Mouse (Mus musculus) left cerebral cortex, adult 8-10 months (tissue): Measurements from ENCODE around the gene Grk3. TPM values are rescaled to one million over a fixed set of nuclear protein-coding genes. Genes with fewer than 3 reads are reported as not detected.

Experiments
- DNase-seq, 2 experiments: peaks; one replicate each; pipeline ENCODE4 v3.0.0; 2022; ENCODE audit warnings: low spot score in 2 of 2
- total RNA-seq, 4 experiments: library from RNA; stranded (reverse); gene quantifications; 2 replicates each; pipeline ENCODE4 v1.2.4; 2022

Grk3 gene
- total RNA-seq, 4 experiments from 2014 or later = 72.3 to 87.3 (median 75.4) TPM

DNA sequence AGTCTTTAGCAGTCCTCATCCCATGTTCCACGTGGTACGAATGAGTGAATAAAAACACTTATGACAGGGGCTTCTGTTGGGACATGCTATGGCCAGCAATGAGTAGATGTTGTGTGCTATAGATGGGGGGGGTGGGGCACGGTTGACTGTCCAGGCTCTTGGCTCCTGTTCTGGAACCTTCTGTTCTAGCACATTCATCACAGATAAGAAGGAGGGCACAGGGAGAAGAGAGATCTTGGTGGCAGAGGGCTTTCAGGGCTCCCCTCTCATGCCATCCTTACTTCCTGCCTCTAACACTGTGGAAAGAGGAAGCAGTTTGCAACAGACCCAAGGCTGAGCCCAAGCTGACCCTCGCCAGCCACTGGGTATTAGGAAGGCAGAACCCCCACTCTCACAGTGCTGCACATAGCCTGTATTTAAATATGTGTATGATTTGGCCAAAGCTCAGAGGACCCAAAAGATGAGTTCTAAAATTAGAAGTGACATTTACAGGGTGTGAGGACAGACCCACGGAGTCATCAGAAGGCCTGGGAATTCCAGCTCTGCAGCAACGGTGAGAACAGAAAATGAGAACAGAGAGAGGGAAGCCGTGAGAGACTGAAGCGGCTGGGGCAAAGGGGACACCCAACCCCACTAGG is 6.3 kb downstream of the Grk3 start:
- no peak for DNase-seq

DNA sequence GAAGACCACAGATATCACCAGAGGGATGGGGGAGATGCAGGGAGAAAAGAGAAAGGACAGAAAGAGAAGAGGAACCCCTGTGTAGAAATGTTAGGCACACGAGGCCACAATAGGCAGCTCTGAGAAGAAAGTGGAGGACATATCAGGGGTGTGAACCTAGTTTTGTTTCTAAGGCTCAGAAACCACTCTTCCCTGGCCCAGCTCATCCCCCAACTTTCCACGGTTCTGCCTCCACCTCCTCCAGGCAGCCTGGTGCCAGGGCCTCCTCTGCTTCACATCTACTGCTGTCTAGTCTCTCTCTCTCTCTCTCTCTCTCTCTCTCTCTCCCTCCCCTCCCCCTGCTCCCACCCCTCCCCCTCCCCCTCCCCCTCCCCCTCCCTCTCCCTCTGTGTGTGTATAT is 7.1 kb downstream of the Grk3 start:
- DNase-seq = no peak

DNA sequence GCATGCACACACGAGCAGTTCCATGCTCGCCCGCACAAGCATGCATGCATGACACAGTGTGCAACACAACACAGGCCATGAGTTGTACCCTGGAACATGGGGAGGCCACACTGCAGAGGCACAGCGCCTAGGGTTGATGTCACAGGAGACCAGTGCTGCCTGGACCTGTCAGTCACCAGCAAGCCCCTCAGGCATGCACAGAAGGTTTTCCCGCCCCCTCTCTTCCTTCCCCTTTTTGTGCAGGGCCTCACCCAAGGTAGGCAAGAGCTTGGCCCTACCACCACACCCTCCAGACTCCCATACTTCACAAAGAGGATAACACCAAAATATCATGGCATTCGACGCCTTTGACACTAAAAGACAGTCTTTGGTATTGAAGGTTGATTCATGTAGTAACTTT is 8.6 kb downstream of the Grk3 start:
- no peak for DNase-seq

DNA sequence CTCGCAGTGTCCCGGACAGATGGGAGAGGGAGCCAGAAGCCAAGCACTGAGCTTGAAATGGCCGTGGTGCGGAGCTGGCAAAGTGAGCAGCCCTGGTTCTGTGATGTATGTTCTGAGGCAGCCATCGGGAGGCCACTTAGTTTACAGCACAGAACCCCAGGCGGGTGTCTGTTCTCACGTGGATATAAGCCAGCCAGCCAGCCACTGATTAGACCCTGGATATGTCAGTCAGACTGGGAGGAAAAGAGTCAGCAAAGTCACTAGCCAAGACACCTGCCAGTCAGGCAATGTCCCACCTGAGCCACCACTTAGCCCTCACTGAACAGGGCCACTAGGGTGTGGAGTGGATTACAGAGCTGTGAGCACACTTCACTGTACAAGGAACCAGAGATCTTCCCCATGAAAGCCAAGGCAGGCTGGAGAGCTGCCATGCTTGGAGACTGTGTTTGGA is 9.6 kb downstream of the Grk3 start:
- DNase-seq = no peak

DNA sequence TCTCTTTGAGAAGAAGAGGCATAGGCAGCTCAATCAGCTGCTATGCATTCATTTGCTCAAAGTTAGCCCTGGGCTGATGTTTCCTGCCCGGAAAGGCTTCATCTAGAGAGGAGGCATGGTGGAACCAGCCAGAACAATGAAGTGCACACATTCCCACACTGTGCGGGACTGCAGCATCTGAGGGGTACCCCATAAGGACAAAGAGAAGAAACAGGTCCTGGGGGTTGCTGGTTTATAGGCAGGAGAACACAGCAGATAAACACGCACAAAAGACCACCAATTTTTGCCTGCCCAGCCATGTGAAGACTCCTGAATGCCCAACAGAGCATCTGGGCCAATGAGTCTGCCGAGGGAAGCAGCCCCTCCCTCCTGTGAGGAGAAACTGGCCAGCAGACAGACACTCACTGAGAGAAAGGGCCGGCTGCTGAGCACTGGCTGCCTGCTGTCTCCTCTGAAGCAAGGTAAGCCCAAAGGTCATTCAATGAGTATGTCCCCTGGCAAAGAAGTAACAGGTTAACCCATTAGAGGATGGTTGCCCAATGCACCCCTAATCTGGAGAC is 12.7 kb downstream of the Grk3 start:
- no peak for DNase-seq

DNA sequence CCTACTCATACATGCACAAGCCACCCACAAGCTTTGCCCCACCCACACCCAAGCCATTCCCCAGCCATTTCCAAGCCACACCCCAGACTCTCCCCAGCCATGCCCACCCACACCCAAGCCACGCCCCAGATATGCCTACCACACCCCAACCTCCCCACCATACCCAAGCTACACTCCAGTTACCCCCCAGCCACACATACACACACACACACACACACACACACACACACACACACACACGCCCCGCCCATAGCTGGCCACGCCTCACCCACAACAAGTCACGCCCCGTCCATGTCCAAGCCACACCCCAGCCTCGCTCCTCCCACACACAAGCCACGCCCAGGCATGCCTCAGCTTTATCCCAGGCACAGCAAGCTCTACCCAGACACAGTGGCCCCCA is 16.4 kb downstream of the Grk3 start:
- DNase-seq = no peak

DNA sequence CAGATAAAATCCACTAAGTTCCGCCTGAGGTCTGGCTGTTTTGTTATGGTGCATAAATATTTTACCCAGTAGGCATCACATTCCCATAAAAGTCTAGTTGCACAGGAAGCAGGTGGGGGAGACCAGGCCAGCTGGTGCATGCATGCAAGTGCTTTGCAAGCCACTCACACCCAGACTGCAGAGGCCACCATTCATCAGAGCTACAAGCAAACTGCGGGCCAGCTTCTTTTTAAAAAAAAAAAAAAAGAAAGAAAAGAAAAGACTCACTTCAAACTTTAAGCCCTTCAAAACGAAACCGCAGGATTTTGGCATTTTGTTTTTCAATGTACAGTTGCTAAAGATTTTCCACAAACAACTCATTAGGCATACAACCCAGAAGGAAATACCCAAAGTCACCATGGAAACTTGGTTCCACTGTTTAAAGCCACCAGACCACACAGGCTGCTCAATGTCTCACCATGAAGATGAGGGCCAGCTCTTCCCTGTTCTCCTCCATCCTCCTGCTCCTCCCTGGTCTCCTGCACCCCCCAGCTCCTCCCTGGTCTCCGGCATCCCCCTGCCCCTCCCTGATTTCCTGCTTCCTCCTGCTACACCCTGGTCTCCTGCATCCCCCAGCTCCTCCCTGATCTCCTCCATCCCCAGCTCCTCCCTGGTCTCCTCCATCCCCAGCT is 17.9 kb downstream of the Grk3 start:
- no peak for DNase-seq

DNA sequence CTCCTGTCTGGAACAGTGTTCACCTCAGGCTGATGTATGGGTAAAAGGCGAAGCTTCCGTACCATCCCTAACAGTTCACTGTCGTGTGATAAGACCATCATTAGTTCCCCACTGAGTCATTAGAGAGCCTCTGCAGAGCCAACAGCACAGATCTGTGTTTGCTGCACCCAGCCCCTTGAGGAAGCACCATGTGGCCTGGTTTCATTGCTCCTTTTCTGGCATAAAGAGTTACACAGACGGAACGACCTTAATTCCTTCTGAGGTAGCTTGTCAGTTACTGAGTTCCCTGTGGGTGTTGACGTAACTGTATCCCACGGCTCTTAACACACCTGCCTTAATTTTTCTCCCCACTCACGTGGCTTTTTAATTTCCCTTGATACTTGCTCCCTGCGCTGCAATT is 24.3 kb downstream of the Grk3 start:
- DNase-seq = no peak

DNA sequence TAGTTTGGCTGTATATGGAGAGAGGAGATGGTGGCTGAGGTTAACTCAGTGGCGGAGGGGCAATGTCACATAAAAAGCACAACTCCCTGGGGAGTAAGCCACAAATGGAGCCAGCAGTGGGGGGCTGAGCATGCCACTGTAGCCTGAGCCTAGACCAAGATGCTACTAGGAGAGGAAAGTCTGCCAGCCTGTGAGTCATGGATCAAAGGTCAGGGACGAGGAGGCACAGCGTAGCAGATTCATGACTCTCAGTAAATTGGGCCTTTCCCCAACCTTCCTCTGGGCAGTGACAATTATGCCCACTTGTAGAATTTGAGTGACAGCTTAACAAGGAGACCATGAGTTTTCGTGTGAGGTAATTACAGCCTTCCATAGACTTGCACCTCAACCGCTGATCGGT is 33.7 kb downstream of the Grk3 start:
- DNase-seq = no peak

DNA sequence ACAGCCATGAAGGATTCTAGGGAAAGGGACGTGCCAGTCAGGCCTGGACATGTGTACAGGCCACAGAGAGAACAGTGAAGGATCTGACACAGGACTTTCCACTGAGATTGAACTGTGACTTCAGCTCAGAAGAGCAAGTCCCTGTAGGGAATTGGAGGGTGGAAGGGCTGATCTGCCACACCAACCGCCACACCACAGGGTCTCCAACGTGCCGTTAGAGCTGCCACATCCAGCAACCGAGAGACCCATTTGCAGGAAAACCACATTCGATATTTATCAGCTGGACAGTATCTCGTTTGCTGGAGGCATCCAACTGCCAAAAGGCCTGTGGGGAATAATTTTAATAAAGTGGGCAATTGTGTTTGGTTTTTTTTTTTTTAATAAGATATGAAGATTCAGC is 35.9 kb downstream of the Grk3 start:
- DNase-seq = no peak

DNA sequence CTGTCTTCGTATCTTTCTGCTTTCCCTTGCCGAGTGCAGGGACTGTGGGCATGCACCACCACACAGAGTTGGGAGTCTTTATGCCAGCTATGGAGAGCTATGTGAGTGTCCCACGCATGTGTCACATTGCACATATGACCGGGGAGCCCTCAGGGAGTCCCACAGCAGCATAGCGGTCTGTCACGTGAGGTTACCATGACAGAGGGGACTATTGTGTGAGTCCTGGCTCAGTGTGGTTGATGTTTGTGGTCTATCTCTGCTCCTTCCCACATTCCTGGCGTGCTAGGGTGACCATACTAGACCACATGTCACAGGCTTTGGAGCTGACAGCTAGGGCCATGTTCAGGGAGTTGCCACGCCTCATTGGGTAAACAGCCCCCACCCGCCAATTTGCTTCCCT is 36.4 kb downstream of the Grk3 start:
- no peak for DNase-seq

DNA sequence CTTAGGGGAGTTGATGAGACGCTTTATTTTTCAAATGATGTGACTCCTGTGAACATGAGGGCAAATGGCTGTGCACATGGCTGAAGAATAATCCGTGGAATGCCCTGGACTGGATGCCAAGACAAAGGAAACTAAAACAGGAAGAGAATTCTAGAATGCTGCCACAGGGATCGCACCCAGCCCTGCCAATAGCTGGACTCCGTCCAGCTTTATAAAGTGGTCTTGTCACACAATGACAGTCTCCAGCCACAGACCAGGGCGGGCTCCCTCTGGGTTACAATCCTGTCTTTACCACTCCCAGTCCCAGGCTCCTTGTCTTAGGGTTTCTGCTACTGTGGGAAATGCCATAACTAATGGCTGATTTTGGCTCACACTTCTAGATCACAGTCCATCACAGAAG is 38.5 kb downstream of the Grk3 start:
- no peak for DNase-seq

DNA sequence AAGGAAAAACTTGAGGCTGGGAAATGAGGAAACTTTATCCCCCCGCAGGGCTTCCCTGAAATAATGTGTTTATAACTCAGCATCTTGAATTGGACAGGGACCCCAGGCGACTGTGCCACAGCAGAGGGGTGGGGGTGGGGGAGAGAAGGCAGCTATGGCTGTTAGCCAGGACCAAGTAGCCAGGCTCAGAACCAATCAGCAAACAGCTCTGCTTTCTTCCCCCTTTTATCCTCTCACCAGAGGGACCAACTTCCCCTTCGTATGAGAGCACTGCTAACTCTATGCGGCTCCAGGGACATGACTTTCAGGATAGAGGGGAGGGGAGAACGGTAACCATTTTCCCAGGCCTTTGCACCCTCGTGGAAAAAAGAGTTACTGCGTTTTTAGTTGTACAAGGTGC is 42.0 kb downstream of the Grk3 start:
- no peak for DNase-seq

DNA sequence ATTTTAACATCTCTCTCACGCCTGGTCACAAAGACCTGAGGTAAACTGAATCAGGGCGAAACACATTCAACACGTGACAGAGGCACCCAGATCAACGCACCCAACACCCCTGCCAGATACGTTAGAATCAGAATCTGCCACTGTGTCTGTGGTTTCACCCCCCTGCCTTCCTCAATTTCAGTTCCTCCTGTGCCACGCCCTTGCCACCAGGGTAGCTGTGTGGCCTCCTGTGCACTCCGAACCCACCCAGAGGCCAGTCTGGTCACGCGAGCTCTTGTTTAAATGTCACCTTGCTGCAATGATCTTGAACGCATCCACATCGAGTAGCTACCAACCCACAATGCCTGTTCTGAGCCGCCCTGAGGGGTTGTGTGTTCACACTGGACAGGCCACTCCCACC is 43.3 kb downstream of the Grk3 start:
- no peak for DNase-seq

DNA sequence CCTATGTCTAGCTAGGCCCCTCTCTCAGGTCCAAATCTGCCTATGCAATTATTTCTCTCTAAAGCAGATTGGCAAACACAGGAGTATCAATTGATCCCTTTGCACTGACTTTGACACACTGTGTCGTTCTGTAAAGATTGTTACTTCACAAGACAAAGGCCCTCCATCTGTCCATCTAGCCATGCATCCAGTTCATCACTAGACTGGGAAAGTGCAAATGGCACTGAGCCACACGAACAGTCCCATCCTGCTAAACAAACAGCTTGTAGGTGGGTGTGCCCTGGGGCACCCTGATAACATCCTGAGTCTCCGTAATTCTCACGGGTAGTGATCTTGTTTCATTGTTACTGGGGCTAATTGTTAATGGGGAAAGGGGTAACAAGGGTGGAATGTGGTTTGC is 52.1 kb downstream of the Grk3 start:
- no peak for DNase-seq

DNA sequence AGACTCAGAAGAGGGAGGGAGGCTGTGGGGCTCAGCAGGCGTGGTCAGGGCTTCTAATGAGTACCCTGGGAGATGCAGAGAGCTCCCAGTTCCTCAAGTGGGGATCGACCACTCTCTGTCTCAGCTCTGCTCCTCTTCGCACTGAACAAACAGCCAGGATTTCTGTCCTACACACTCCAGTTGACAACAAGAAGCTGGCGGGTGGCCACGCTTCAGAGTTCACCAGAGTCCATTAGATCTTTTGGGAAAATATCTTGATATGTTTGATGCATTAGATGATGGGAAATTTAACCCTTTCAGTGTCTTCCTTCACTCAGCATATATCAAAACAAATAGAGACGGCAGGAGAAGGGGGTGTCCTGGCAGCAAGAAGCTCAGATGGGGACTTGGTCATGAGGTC is 53.4 kb downstream of the Grk3 start:
- no peak for DNase-seq

DNA sequence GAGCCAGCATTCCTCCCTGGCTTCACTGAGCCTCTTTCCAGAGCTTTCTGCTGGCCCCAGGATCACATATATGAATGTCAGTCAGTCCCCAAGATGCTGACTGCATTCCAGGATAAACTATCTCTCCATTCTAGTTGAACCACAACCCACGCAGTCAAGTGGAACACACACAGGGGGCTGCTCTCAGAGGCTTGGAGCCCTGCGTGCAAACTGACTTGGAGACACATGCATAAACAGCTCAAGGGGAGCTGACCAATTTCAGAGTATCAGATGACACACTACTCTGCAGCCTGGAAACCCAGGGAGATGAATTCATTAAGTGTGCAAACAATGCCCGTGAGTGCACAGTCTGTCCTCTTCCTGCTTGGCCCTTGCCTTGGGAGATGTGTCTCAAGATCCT is 54.7 kb downstream of the Grk3 start:
- no peak for DNase-seq

DNA sequence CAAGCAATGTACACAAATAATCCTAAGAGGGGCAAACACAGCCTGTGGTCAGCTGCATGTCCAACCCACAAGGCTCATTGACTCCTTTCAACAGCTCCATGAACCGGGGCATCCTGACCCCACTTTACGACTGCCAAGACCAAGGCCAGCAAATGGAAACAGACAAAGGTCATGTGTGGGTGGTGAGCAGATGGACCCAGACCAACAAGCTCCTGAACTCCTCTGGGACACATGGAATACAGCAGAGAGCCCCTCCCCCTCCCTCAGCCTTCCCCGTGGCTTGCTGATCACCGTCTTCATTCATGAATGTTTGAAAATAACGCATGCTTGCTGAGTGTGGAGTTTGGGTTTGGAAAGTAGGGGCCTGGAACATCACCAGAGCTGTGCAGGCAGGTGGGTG is 57.3 kb downstream of the Grk3 start:
- DNase-seq = no peak

DNA sequence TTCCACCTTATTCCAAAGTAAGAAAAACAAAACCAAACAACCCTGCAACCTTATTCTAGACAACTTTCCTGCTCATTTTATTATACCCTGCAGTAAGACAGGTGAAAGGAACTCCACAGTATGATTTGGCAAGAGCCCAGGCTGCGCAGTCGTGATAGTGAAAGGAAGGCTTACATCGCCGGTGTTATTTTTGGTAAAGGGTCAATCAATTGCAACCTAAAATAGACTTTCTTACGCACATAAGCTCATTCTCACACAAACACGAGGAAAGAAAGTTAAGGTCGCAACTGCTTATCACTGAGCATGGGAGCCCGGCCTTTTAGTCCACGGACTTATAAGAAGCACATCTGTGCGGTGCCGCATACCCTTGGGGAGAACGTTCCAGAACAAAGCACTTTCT is 58.8 kb downstream of the Grk3 start:
- no peak for DNase-seq

DNA sequence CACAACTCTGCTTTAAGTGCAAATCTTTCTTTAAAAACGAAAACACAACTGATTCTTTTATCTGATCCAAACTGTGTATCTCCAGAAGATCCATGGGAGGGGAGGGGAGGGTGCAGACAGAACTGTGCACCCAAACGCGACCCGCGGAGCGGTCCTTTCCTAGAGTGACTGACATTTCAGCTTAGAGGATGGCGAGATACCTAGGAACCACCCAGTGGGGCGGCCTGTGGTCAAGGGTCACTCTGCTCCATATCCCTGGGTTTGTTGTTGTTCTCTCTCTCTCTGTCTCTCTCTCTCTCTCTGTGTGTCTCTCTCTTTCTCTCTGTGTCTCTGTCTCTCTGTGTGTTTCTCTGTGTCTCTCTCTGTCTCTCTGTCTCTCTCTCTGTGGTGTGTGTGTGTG is 59.2 kb downstream of the Grk3 start:
- DNase-seq = no peak

DNA sequence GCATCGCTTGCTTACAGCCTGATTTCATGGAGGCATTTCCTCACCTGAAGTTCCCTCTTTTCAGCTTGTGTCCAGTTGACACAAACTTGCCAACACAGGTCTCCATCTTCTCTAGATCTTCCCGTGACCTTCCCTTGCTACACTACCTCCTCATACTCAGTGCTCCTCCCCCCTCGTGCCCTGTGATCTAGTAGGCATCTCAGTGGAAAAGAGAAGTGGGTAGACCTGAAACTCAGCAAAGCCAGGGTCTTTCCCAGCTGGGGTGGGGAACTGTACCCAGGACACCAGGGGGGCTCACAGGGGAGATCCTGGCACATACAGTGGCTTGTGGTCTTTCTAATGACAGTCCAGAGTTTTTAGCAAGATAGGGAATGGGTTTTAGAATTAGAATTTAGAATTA is 64.7 kb downstream of the Grk3 start:
- no peak for DNase-seq

DNA sequence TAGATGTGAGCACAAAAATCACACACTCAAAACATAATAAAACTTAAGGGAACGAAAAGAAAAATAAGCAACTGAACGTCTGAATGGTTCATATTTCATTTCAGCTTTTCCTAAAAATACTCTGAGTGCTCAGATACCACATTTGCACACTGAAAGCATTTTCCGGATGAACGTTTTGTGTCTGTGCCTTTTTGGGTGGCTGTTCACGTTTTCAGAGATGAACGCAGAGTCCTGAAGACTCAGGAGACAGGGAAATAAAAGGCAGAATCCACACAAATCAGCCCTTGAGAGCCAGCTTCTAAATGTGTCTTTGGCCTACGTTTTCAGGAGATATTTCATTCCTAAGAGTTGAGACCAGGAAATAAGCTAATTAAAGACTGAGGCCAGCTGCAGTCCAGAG is 69.7 kb downstream of the Grk3 start:
- DNase-seq = no peak

DNA sequence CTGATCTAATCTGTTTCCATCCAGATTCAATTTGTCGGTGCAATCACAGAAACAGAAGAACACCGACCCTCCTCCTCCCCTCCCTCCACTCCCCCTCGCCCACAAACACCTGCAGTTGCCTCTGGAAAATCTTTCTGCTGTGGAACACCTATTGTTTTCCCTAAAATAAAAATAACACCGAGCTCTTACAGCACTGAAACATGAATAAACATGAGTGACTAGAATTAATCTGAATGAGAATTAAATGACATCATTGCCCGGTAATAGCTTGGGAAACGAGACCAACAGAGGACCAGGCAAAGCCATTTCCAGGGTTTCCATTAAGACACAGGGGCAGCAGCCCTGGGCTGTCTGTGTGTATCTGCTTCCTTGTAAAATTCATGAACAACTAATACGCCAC is 73.3 kb downstream of the Grk3 start:
- no peak for DNase-seq
